Mouse (Mus musculus): Measurements from ENCODE around the gene Pxmp4.

GRCm38 (mm10) chr2:154551927-154552326 is 51.6 kb downstream of the Pxmp4 start:
- TF ChIP-seq CTCF (conservative IDR thresholded peaks at IDR 0.05; ENCODE audit: insufficient read depth, insufficient read length, low read depth, low read length) = no peak
- TF ChIP-seq POLR2A (IDR thresholded peaks at IDR 0.05; ENCODE audit: low read depth, low read length) = no peak
